Comparison of ENCODE assay signal across 30 mouse cellular contexts in the genomic region with DNA sequence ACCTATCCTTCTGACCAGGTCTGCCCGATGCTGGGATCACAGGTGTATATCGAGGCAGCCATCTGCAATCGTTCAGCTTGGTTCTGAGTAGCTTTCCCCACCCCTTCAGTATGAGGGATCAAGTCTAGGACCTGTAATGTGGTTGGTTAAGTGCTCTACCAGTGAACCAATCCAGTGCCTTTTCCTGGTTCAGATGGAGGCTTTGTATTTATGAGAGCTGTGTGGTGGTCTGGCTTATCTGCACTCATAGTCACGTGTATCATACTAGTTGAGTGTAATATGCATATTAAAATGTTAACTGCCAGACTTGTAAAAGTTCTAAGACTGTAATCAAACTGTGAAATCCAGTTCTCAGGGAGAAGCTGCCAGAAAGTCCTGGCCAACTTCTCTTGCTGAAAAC. TPM values are rescaled to one million over a fixed set of nuclear protein-coding genes. Genes with fewer than 3 reads are reported as not detected.
DNase-seq lines count a peak whose midpoint lies in the region; ATAC-seq lines count a peak whose summit lies in the region.
"Had no signal": no experiment of that assay in that cellular context is flagged by ENCODE, and none has a peak within 500 bp of the region (broad histone marks: within the 10 kb centered on the region; RNA-seq: fewer than 3 reads in every experiment).

No protein-coding gene starts in this region.

- ATAC-seq in forebrain, embryonic 16.5 days: 0 out of 2 replicates have a peak, but pooled peaks have one; percentile 33
- ATAC-seq in forebrain, embryonic 12.5 days (ENCODE audit: low FRiP score): no peak
- peak; percentile 71; the same call in 1 of the 2 replicates for ATAC-seq in limb, embryonic 13.5 days (ENCODE audit: low FRiP score, low read depth)
- ATAC-seq in erythroblast, adult 5-6 weeks (replicated peaks; ENCODE audit: low FRiP score, poor library complexity, severe bottlenecking): peak; percentile 32; the same call in 1 of the 2 replicates
- ATAC-seq in intestine, embryonic 15.5 days: no peak
- ATAC-seq: activated CD4-positive, CD25-positive, alpha-beta regulatory T cell, adult 4 months; CD4-positive, CD25-positive, alpha-beta regulatory T cell, adult 4 months; forebrain, embryonic 14.5 days; Patski had no signal

- H3K27ac ChIP-seq in forebrain, embryonic 16.5 days (ENCODE audit: low read length): no peak overlapping the region
- no peak overlapping the region for H3K27ac ChIP-seq in forebrain, embryonic 12.5 days
- H3K27ac ChIP-seq in limb, embryonic 13.5 days: no peak overlapping the region
- H3K27ac ChIP-seq in limb, embryonic 10.5 days: no peak overlapping the region
- H3K27ac ChIP-seq in intestine, embryonic 15.5 days: no peak overlapping the region
- H3K27ac ChIP-seq: embryonic facial prominence, embryonic 10.5 days; embryonic facial prominence, embryonic 12.5 days; forebrain, embryonic 10.5 days had no signal

- DNase-seq in limb, embryonic 10.5 days (ENCODE audit: low spot score): no peak
- DNase-seq in adipocyte (ENCODE audit: low spot score): peak; percentile 67
- no peak for DNase-seq in layer of hippocampus, adult 8-10 months (ENCODE audit: low spot score in 2 of 2)
- DNase-seq: adrenal gland, adult 2 months; adrenal gland, postnatal 25 days; B cell, adult 2 months; cerebellum, adult 11-12 months; cerebellum, adult 2 months; cerebellum, adult 9-10 months; cerebellum, postnatal 10 days; cerebellum, postnatal 25 days had no signal

- no peak overlapping the region for H3K4me2 ChIP-seq in forebrain, embryonic 16.5 days (ENCODE audit: low read length)
- H3K4me2 ChIP-seq in forebrain, embryonic 12.5 days: no peak overlapping the region
- no peak overlapping the region for H3K4me2 ChIP-seq in limb, embryonic 13.5 days (replicated peaks)
- H3K4me2 ChIP-seq in intestine, embryonic 15.5 days (replicated peaks): no peak overlapping the region
- H3K4me2 ChIP-seq: embryonic facial prominence, embryonic 12.5 days had no signal

- H3K4me1 ChIP-seq in forebrain, embryonic 16.5 days (replicated peaks; ENCODE audit: control insufficient read depth, insufficient read depth, low read length): no peaks in the 10 kb centered on the region
- H3K4me1 ChIP-seq in forebrain, embryonic 12.5 days: no peaks in the 10 kb centered on the region
- H3K4me1 ChIP-seq in limb, embryonic 13.5 days: no peaks in the 10 kb centered on the region
- H3K4me1 ChIP-seq in limb, embryonic 10.5 days: no peaks in the 10 kb centered on the region
- H3K4me1 ChIP-seq in intestine, embryonic 15.5 days (replicated peaks): peaks cover 6% of the 10 kb centered on the region; the same call in 1 of the 2 replicates
- H3K4me1 ChIP-seq: embryonic facial prominence, embryonic 10.5 days; embryonic facial prominence, embryonic 12.5 days; forebrain, embryonic 10.5 days had no signal

- H3K27me3 ChIP-seq in forebrain, embryonic 16.5 days (replicated peaks; ENCODE audit: control insufficient read depth, insufficient read depth, low read length): no peaks in the 10 kb centered on the region
- H3K27me3 ChIP-seq in forebrain, embryonic 12.5 days: 0 out of 2 replicates have a peak, but pooled peaks cover 2% of the 10 kb centered on the region
- H3K27me3 ChIP-seq in limb, embryonic 13.5 days: no peaks in the 10 kb centered on the region; the same call in 1 of the 2 replicates
- no peaks in the 10 kb centered on the region for H3K27me3 ChIP-seq in limb, embryonic 10.5 days (ENCODE audit: low read depth, poor library complexity, severe bottlenecking)
- H3K27me3 ChIP-seq in intestine, embryonic 15.5 days (replicated peaks): no peaks in the 10 kb centered on the region
- H3K27me3 ChIP-seq: embryonic facial prominence, embryonic 12.5 days; Patski had no signal

- H3K9ac ChIP-seq in forebrain, embryonic 16.5 days (replicated peaks; ENCODE audit: low read depth, low read length): no peak overlapping the region
- no peak overlapping the region for H3K9ac ChIP-seq in forebrain, embryonic 12.5 days
- H3K9ac ChIP-seq in limb, embryonic 13.5 days: no peak overlapping the region
- no peak overlapping the region for H3K9ac ChIP-seq in intestine, embryonic 15.5 days
- H3K9ac ChIP-seq: embryonic facial prominence, embryonic 12.5 days had no signal

- no peak overlapping the region for H3K4me3 ChIP-seq in forebrain, embryonic 16.5 days (replicated peaks; ENCODE audit: low read length)
- H3K4me3 ChIP-seq in forebrain, embryonic 12.5 days (replicated peaks): no peak overlapping the region
- no peak overlapping the region for H3K4me3 ChIP-seq in limb, embryonic 13.5 days
- no peak overlapping the region for H3K4me3 ChIP-seq in limb, embryonic 10.5 days
- no peak overlapping the region for H3K4me3 ChIP-seq in intestine, embryonic 15.5 days (replicated peaks)
- H3K4me3 ChIP-seq: embryonic facial prominence, embryonic 10.5 days; embryonic facial prominence, embryonic 12.5 days; erythroblast, embryonic 14.5 days; forebrain, embryonic 10.5 days had no signal

- no peaks in the 10 kb centered on the region for H3K36me3 ChIP-seq in forebrain, embryonic 16.5 days (ENCODE audit: control insufficient read depth, insufficient read depth)
- no peaks in the 10 kb centered on the region for H3K36me3 ChIP-seq in forebrain, embryonic 12.5 days (replicated peaks)
- H3K36me3 ChIP-seq in limb, embryonic 13.5 days: no peaks in the 10 kb centered on the region
- no peaks in the 10 kb centered on the region for H3K36me3 ChIP-seq in limb, embryonic 10.5 days
- no peaks in the 10 kb centered on the region for H3K36me3 ChIP-seq in intestine, embryonic 15.5 days
- H3K36me3 ChIP-seq: embryonic facial prominence, embryonic 10.5 days; embryonic facial prominence, embryonic 12.5 days; forebrain, embryonic 10.5 days; G1E had no signal

- no peaks in the 10 kb centered on the region for H3K9me3 ChIP-seq in forebrain, embryonic 16.5 days (ENCODE audit: control insufficient read depth, low read length)
- H3K9me3 ChIP-seq in forebrain, embryonic 12.5 days: no peaks in the 10 kb centered on the region
- 0 out of 2 replicates have a peak, but pooled peaks cover 6% of the 10 kb centered on the region for H3K9me3 ChIP-seq in limb, embryonic 13.5 days
- no peaks in the 10 kb centered on the region for H3K9me3 ChIP-seq in limb, embryonic 10.5 days (replicated peaks)
- H3K9me3 ChIP-seq in intestine, embryonic 15.5 days: no peaks in the 10 kb centered on the region
- H3K9me3 ChIP-seq: embryonic facial prominence, embryonic 12.5 days; forebrain, embryonic 10.5 days had no signal

- 93% methylated on average over 4 of the region's 4 CpGs for WGBS in forebrain, embryonic 16.5 days
- 88% methylated on average over 4 of the region's 4 CpGs for WGBS in forebrain, embryonic 12.5 days
- WGBS in limb, embryonic 13.5 days: 76% methylated on average over 4 of the region's 4 CpGs
- 87% methylated on average over 4 of the region's 4 CpGs for WGBS in limb, embryonic 10.5 days
- WGBS in intestine, embryonic 15.5 days: 88% methylated on average over 4 of the region's 4 CpGs

RNA-seq across cellular contexts. Expression of a gene that starts 7.1 kb away (rescaled TPM):
- polyA plus RNA-seq in forebrain, embryonic 16.5 days (2015; fragmentation: Nextera tagmentation; extraction: Ambion mirVana): not detected in 2 replicates
- polyA plus RNA-seq in forebrain, embryonic 12.5 days (2016; fragmentation: Nextera tagmentation; extraction: Ambion mirVana): 0.09 TPM in 1 of 2 replicates, not detected in the other
- 0.13 and 0.15 TPM in 2 replicates for polyA plus RNA-seq in limb, embryonic 13.5 days (2015; fragmentation: Nextera tagmentation; extraction: Ambion mirVana)
- polyA plus RNA-seq in limb, embryonic 10.5 days (2016; fragmentation: Nextera tagmentation; extraction: Ambion mirVana): 0.06 TPM in 1 of 2 replicates, not detected in the other
- total RNA-seq in erythroblast, adult 5-6 weeks (2015; ENCODE audit: low replicate concordance): not detected in 2 replicates
- not detected in 2 replicates for total RNA-seq in erythroblast, adult 5-6 weeks (2017; ENCODE audit: low replicate concordance)
- total RNA-seq in layer of hippocampus, adult 8-10 months (2022): not detected
- polyA plus RNA-seq in intestine, embryonic 15.5 days (2015; fragmentation: Nextera tagmentation; extraction: Ambion mirVana): 0.23 and 0.36 TPM in 2 replicates
- total RNA-seq: adrenal gland, postnatal 4 days; CH12.LX; G1E had no signal
- polyA plus RNA-seq: adrenal gland, adult 2 months; brain, embryonic 14.5 days; CD4-positive, CD25-positive, alpha-beta regulatory T cell, adult 4 months; cerebellum, adult 2 months; cortical plate, adult 2 months; erythroblast, embryonic 14.5 days; forebrain, embryonic 14.5 days; frontal cortex, adult 2 months; G1E; Patski had no signal

RNA-seq across cellular contexts. Expression of a gene that starts 26.5 kb away (rescaled TPM):
- polyA plus RNA-seq in forebrain, embryonic 16.5 days (2015; fragmentation: Nextera tagmentation; extraction: Ambion mirVana): not detected in 2 replicates
- not detected in 2 replicates for polyA plus RNA-seq in forebrain, embryonic 12.5 days (2016; fragmentation: Nextera tagmentation; extraction: Ambion mirVana)
- polyA plus RNA-seq in limb, embryonic 13.5 days (2015; fragmentation: Nextera tagmentation; extraction: Ambion mirVana): not detected in 2 replicates
- polyA plus RNA-seq in limb, embryonic 10.5 days (2016; fragmentation: Nextera tagmentation; extraction: Ambion mirVana): not detected in 2 replicates
- total RNA-seq in erythroblast, adult 5-6 weeks (2015; ENCODE audit: low replicate concordance): not detected in 2 replicates
- not detected in 2 replicates for total RNA-seq in erythroblast, adult 5-6 weeks (2017; ENCODE audit: low replicate concordance)
- under 1 TPM in 1 of 4 experiments, not detected in 3; 0.11 TPM for total RNA-seq in layer of hippocampus, adult 8-10 months (2022)
- 7.0 and 8.4 TPM in 2 replicates for polyA plus RNA-seq in intestine, embryonic 15.5 days (2015; fragmentation: Nextera tagmentation; extraction: Ambion mirVana)
- polyA plus RNA-seq: activated CD4-positive, CD25-positive, alpha-beta regulatory T cell, adult 4 months; brain, embryonic 14.5 days; CD4-positive, CD25-positive, alpha-beta regulatory T cell, adult 4 months; cerebellum, adult 2 months; embryonic facial prominence, embryonic 10.5 days; embryonic facial prominence, embryonic 12.5 days; forebrain, embryonic 10.5 days; forebrain, embryonic 14.5 days; G1E; Patski had no signal

Comparison
In these comparisons a context has a peak if more than half of its experiments do, and no peak if none do; other contexts are left out.
1. ATAC-seq: peak in forebrain, embryonic 16.5 days (single experiment), limb, embryonic 13.5 days (single experiment) and erythroblast, adult 5-6 weeks (single experiment); none in forebrain, embryonic 12.5 days (single experiment) and intestine, embryonic 15.5 days (single experiment).